Mouse (Mus musculus) G1E (cell line): ENCODE results near the gene Grik3. TPM values are rescaled to one million over a fixed set of nuclear protein-coding genes. Genes with fewer than 3 reads are reported as not detected.

ENCODE experiments used
- ATAC-seq: 2 replicates; pipeline ENCODE4 v1.8.0; 2016; ENCODE audit warnings: mild to moderate bottlenecking; ENCODE audit not compliant: insufficient number of reproducible peaks, poor library complexity, low FRiP score, severe bottlenecking; ENCODE audit errors: extremely low read depth
- DNase-seq: peaks from one replicate; pipeline ENCODE4 v3.0.0; 2012; ENCODE audit warnings: low spot score
- H3K27me3 ChIP-seq: 2 replicates; pipeline ENCODE4 v1.6.1; 2012; ENCODE audit warnings: mild to moderate bottlenecking, low read length, inconsistent platforms; ENCODE audit not compliant: insufficient read depth
- H3K36me3 ChIP-seq: replicated peaks from 2 replicates; pipeline ENCODE3; 2012; ENCODE audit warnings: mild to moderate bottlenecking, inconsistent platforms
- H3K4me1 ChIP-seq: 2 replicates; pipeline ENCODE4 v1.6.1; 2012; ENCODE audit warnings: low read depth, low read length, inconsistent platforms, mixed read lengths; ENCODE audit not compliant: insufficient read depth
- H3K4me3 ChIP-seq: 2 replicates; pipeline ENCODE4 v1.5.1; 2012; ENCODE audit warnings: low read depth, mild to moderate bottlenecking, inconsistent platforms, low read length, moderate library complexity, mixed read lengths
- H3K9me3 ChIP-seq: replicated peaks from 2 replicates; pipeline ENCODE4 v1.6.1; 2012; ENCODE audit warnings: inconsistent platforms
- CTCF ChIP-seq: IDR thresholded peaks from 2 replicates; pipeline ENCODE4 v1.5.1; 2012; ENCODE audit warnings: low read depth, low read length, inconsistent platforms, mixed read lengths
- GATA1 ChIP-seq: IDR thresholded peaks from 2 replicates; pipeline ENCODE4 v1.6.1; 2012; ENCODE audit warnings: borderline replicate concordance, low read length, inconsistent platforms, mixed read lengths
- GATA2 ChIP-seq: IDR thresholded peaks from 2 replicates; pipeline ENCODE4 v1.6.1; 2012; ENCODE audit warnings: low read depth, low read length, inconsistent platforms, borderline replicate concordance
- POLR2AphosphoS5 ChIP-seq: IDR thresholded peaks from 2 replicates; pipeline ENCODE4 v1.6.1; 2012; ENCODE audit warnings: low read depth, low read length, inconsistent platforms; ENCODE audit not compliant: insufficient replicate concordance
- TAL1 ChIP-seq: conservative IDR thresholded peaks from 2 replicates; pipeline ENCODE4 v1.6.1; 2012; ENCODE audit warnings: low read depth, low read length, inconsistent platforms, mixed read lengths
- polyA plus RNA-seq: library from polyadenylated mRNA; stranded (reverse); fragments of >175 nt; gene quantifications from 2 replicates; pipeline ENCODE4 v1.2.3, GENCODE M21; 2012
- total RNA-seq, 2 experiments: library from RNA; stranded (forward) in 1 of 2; stranded (reverse) in 1 of 2; fragments of 200-1000 nt in 1 of 2; fragments of >200 nt in 1 of 2; fragmentation: Nextera tagmentation in 1 of 2; gene quantifications; 2 replicates each; pipeline ENCODE4 v1.2.3; 2014 to 2017

The Grik3 gene
- total and polyA plus RNA-seq, 3 experiments: 0.05 TPM; not detected in 2

- H3K4me3 ChIP-seq: no peak overlapping the region
- H3K36me3 ChIP-seq: no peaks in the 10 kb centered on the region
- H3K4me1 ChIP-seq: no peaks in the 10 kb centered on the region
- ATAC-seq (no peak), DNase-seq (no peak)
- peaks cover 64% of the 10 kb centered on the region for H3K9me3 ChIP-seq
- TF ChIP-seq CTCF (no peak), POLR2AphosphoS5 (no peak), GATA1 (no peak), GATA2 (no peak), TAL1 (no peak)
- H3K27me3 ChIP-seq: no peaks in the 10 kb centered on the region; the same call in 1 of the 2 replicates
Measured at GRCm38 (mm10) chr4:125745902-125746301, 255.4 kb downstream of the Grik3 start.

- ATAC-seq: no peak
- no peak overlapping the region for H3K4me3 ChIP-seq
- TF ChIP-seq GATA2 (no peak), CTCF (no peak), POLR2AphosphoS5 (no peak), GATA1 (no peak), TAL1 (no peak)
- H3K4me1 ChIP-seq: no peaks in the 10 kb centered on the region
- H3K27me3 ChIP-seq: no peaks in the 10 kb centered on the region
- DNase-seq: no peak
- H3K36me3 ChIP-seq: no peaks in the 10 kb centered on the region
- H3K9me3 ChIP-seq: peaks cover 72% of the 10 kb centered on the region
Measured at GRCm38 (mm10) chr4:125756393-125756792, 265.9 kb downstream of the Grik3 start.

- Histone ChIP-seq H3K4me1 (no peaks in the 10 kb centered on the region), H3K4me3 (no peak overlapping the region), H3K27me3 (no peaks in the 10 kb centered on the region), H3K9me3 (peaks cover 75% of the 10 kb centered on the region), H3K36me3 (no peaks in the 10 kb centered on the region)
- no peak for ATAC-seq
- TF ChIP-seq POLR2AphosphoS5: no peak
- TF ChIP-seq GATA2: no peak
- no peak for TF ChIP-seq TAL1
- no peak for TF ChIP-seq CTCF
- no peak for TF ChIP-seq GATA1
- DNase-seq: no peak
Measured at GRCm38 (mm10) chr4:125760326-125760725, 269.8 kb downstream of the Grik3 start.

- TF ChIP-seq GATA2 (no peak), TAL1 (no peak), POLR2AphosphoS5 (no peak), CTCF (no peak), GATA1 (no peak)
- DNase-seq (no peak), ATAC-seq (no peak)
- Histone ChIP-seq H3K4me1 (no peaks in the 10 kb centered on the region), H3K27me3 (no peaks in the 10 kb centered on the region), H3K9me3 (peaks cover 69% of the 10 kb centered on the region), H3K4me3 (no peak overlapping the region), H3K36me3 (no peaks in the 10 kb centered on the region)
Measured at GRCm38 (mm10) chr4:125763056-125763455, 272.6 kb downstream of the Grik3 start.
